Mouse (Mus musculus) brown adipose tissue, adult 24 weeks (tissue): ENCODE results near the gene Gzmg. TPM values are rescaled to one million over a fixed set of nuclear protein-coding genes. Genes with fewer than 3 reads are reported as not detected.
"Not testable (repeated sequence)": the region's sequence is repeated elsewhere in the genome, so short reads cannot be mapped to it uniquely, and the experiment has no call there.

Experiments
- H3K27ac ChIP-seq: fragments of 200-500 bp; replicated peaks from 2 replicates; pipeline ENCODE4 v1.5.1; 2012; ENCODE audit warnings: low read depth, mild to moderate bottlenecking, low read length
- H3K4me1 ChIP-seq: fragments of 200-500 bp; 2 replicates; pipeline ENCODE4 v1.6.1; 2012; ENCODE audit warnings: low read length, mixed read lengths; ENCODE audit not compliant: control insufficient read depth, insufficient read depth, insufficient read length
- H3K4me3 ChIP-seq: fragments of 200-500 bp; 2 replicates; pipeline ENCODE4 v1.5.1; 2012; ENCODE audit warnings: low read depth, mild to moderate bottlenecking, low read length, moderate library complexity; ENCODE audit not compliant: insufficient read depth
- polyA plus RNA-seq: library from polyadenylated mRNA; stranded (reverse); fragments of >200 nt; gene quantifications from 2 replicates; pipeline ENCODE4 v1.2.4, GENCODE M21; 2012; ENCODE audit not compliant: missing spikeins, insufficient read depth, insufficient read length

The Gzmg gene
- not detected in 2 replicates for polyA plus RNA-seq

DNA sequence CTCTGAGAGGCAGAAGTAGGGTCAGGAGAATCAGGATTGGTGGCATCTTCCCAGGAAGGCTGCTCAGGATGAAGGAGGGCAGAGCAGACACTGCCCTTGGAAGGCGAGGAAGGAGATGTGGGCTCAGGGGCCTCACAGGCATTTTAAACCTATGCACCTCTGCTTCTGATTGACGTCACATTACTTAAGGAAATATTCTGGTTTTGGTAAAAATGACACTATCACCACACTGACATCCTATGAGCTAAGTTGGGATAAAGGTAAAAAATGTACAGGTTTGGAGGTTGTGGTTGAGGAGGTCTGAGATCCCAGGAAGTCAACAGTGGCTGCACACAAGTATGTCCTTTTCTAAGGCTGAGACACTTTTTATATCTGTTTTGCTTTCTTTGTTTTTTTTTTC lies at the start of gene Gzmg:
Gene Gzmg (minus strand): TSS at position 101 of the 400 bp plus-strand sequence.
- H3K27ac ChIP-seq, H3K4me3 ChIP-seq, H3K4me1 ChIP-seq: not testable (repeated sequence)

DNA sequence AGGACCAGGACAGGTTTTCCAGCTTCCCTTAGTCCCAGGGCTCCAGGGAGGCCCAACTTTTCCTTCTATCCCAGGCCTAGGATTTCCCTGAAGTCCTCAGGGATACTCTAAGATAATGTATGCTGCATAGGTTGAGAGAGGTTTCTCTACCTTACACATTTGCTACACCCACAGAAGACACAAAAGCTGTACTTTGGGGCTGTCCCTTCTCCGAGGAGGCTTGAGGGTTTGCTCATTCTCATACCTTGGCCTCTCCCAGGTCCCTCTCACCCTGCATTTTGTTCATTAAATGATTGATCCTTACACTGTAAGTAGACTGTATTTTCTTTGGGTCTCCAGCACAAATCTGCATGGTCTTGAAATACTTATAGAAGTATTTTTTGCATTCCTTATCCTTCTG lies 46.2 kb upstream of the Gzmg start:
- no peak overlapping the region for H3K27ac ChIP-seq
- no peaks in the 10 kb centered on the region for H3K4me1 ChIP-seq
- no peak overlapping the region for H3K4me3 ChIP-seq

DNA sequence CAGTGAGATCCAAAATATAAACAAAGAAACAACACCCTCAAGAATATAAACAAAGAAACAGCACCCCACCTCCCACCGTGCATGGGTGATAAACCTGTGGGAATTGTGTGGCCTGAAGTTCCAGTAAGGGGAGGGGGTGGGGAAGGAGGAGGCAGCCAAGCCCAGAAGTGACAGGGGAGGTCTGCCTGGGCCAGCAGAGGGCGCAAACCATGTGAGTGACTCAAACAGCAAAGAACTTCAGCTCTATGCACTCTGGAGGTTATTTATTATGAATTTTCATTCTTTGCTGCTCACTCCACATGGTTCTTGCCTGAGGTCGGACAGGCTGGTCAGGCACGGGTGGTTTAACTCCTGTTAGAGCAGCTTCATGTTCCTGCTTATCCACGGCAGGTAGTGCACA lies 45.6 kb upstream of the Gzmg start:
- H3K4me3 ChIP-seq, H3K4me1 ChIP-seq, H3K27ac ChIP-seq: not testable (repeated sequence)

DNA sequence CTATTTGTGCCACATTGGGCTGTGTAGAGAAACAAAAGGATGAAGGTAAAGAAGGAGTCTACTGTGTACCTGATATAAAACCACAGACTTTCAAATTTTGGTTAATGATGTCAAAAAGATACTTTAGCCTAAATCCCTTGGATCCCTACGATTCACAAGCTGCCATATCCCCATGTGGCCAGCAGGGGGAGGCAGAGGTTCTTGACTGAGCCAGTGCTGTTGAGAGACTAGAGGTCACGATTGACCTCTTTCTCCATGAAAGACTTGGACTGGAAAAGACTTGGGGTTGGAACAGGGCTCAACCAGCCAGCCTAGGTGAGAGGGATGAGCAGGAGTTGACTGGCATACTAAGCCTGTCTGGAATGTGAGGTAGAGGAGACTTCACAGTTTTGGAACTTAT lies 44.6 kb upstream of the Gzmg start:
- Histone ChIP-seq H3K4me3 (no peak overlapping the region), H3K27ac (no peak overlapping the region), H3K4me1 (no peaks in the 10 kb centered on the region)

DNA sequence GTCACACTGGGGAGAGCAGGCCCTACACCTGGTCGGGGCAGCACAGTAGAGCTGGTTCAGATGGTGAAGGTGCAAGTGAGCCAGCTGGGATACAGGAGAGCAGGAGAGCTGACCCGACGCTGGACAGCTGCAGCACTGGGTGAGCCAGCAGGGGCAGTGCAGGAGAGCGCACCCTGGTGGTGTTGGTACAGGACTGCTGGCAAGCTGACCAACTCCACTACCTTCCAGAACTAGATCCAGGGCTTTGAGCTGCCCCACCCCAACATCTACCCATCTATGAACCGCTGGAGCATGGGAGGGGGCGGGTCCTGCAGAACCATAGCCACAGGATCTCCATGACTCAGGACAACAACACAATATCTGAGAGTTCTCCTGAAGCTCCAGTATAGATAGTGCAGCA lies 27.6 kb upstream of the Gzmg start:
- H3K4me1 ChIP-seq: no peaks in the 10 kb centered on the region
- H3K4me3 ChIP-seq: no peak overlapping the region
- no peak overlapping the region for H3K27ac ChIP-seq

- no peak overlapping the region for H3K27ac ChIP-seq
- no peak overlapping the region for H3K4me3 ChIP-seq
- H3K4me1 ChIP-seq: no peaks in the 10 kb centered on the region
These were observed 27.1 kb upstream of the Gzmg start for GRCm38 (mm10) chr14:56186521-56186920.

- H3K4me3 ChIP-seq, H3K27ac ChIP-seq, H3K4me1 ChIP-seq: not testable (repeated sequence)
These were observed 18.3 kb upstream of the Gzmg start for GRCm38 (mm10) chr14:56177651-56178050.

DNA sequence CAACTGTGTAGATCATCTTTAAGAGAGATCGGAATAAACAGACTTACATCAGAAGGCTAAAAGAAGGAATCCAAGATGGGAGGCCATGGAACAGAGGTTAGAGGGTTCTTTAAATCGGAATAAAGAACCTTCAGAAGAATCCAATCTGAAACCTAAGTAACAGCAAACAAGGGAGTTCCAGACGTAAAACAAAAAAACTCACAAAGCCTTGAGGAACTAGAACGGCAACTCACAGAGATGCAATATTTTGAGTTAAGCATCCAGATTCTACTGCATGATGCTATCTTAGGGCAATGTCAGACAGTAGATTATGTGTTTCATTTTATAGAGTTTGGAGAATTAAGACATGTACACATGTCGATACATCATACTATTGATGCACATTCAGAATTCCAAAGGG lies 15.1 kb upstream of the Gzmg start, which contains the start of gene Gzmn:
Gene Gzmn (minus strand): TSS at position 101 of the 400 bp plus-strand sequence.
- Histone ChIP-seq H3K4me3 (no peak within 1 kb of the TSS), H3K4me1 (no peaks in the 10 kb centered on the region), H3K27ac (no peak within 1 kb of the TSS)

GRCm38 (mm10) chr14:56173396-56173795 lies 14.0 kb upstream of the Gzmg start:
- Histone ChIP-seq H3K27ac (no peak overlapping the region), H3K4me3 (no peak overlapping the region), H3K4me1 (no peaks in the 10 kb centered on the region)

- Histone ChIP-seq H3K27ac (no peak overlapping the region), H3K4me3 (no peak overlapping the region)
These were observed 13.4 kb upstream of the Gzmg start for GRCm38 (mm10) chr14:56172744-56173143.

DNA sequence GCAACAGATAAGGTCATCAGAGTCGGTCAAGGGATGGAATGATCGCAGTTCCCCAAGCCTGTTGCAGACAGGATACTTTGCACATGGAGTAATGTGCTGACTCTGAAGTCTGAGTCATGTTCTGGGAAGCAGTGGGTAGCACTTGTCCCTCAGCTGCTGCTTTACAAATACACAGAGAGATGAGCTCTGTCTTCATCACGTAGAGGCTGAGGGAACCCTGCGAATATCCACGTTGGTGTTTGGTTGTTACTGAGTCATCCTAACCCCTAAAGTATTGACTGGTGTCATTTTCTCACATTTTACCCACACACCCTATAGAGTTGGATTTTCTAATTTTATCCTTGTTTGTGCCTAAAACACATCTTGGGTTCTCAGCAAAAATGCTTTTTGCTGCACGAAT lies 8.6 kb upstream of the Gzmg start:
- Histone ChIP-seq H3K27ac (no peak overlapping the region), H3K4me3 (no peak overlapping the region), H3K4me1 (no peaks in the 10 kb centered on the region)

More at GRCm38 (mm10) chr14:56172744-56173143, 13.4 kb upstream of the Gzmg start:
- H3K4me1 ChIP-seq: no peaks in the 10 kb centered on the region

GRCm38 (mm10) chr14:56162109-56162508 lies 2.7 kb upstream of the Gzmg start:
- Histone ChIP-seq H3K4me1 (no peaks in the 10 kb centered on the region), H3K4me3 (no peak overlapping the region), H3K27ac (no peak overlapping the region)

DNA sequence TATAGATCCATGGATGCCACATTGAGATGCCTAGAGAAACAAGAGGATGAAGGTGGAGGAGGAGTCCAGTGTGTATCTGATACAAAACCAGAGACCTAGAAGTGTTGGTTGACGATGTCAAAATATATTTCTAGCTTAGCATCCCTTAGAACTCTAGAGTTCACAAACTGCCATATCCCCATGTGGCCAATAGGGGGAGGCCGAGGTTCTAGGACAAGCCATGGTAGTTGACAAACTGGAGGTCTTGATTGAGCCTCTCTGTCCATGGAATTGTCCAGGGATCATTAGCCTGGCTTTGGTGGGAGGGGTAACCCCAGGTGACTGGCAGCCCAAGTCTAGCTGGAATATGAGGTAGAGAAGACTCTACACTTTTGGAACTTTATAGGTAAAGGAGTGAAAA lies 4.0 kb downstream of the Gzmg start:
- H3K4me1 ChIP-seq: no peaks in the 10 kb centered on the region
- no peak overlapping the region for H3K4me3 ChIP-seq
- H3K27ac ChIP-seq: no peak overlapping the region

DNA sequence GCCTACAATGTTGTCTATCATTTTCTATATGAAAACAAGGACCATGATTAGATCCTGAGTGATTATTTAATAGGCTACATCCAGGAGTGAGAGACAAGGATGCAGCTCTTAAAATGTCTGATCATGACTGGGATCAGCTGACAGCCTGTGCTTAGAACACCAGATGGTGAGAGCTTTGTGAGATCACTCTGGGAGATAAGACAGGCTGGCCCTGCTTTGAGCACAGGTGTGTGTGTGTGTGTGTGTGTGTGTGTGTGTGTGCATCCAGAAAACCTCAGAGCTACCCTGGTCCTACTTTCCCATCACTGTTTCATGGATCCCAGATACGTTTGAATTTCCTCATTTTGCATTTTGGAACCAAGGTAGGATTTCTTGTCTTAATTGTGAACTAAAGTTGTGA lies 25.7 kb downstream of the Gzmg start:
- not testable (repeated sequence) for H3K27ac ChIP-seq, H3K4me1 ChIP-seq, H3K4me3 ChIP-seq

GRCm38 (mm10) chr14:56132508-56132907 lies 26.9 kb downstream of the Gzmg start, which contains the start of gene Gzmd:
Gzmd (minus strand) TSS chr14:56132608.
- not testable (repeated sequence) for H3K4me1 ChIP-seq

GRCm38 (mm10) chr14:56128341-56128740 lies 31.0 kb downstream of the Gzmg start:
- no peak overlapping the region for H3K4me3 ChIP-seq
- H3K27ac ChIP-seq: no peak overlapping the region
- H3K4me1 ChIP-seq: no peaks in the 10 kb centered on the region

More at GRCm38 (mm10) chr14:56132508-56132907, 26.9 kb downstream of the Gzmg start, which contains the start of gene Gzmd:
- not testable (repeated sequence) for H3K4me3 ChIP-seq, H3K27ac ChIP-seq

GRCm38 (mm10) chr14:56123516-56123915 lies 35.9 kb downstream of the Gzmg start:
- Histone ChIP-seq H3K4me1 (no peaks in the 10 kb centered on the region), H3K4me3 (no peak overlapping the region), H3K27ac (no peak overlapping the region)
